Mouse (Mus musculus) stomach, embryonic 16.5 days (tissue): ENCODE measurements around the gene Fhl3. TPM values are rescaled to one million over a fixed set of nuclear protein-coding genes. Genes with fewer than 3 reads are reported as not detected.

Source experiments
- microRNA counts: library from miRNA; unstranded; fragments of <30 nt; microRNA quantifications from one replicate; lab custom pipeline; 2016
- microRNA-seq: library from miRNA; unstranded; fragments of <30 nt; microRNA quantifications from one replicate; pipeline ENCODE4, GENCODE M21; 2016
- polyA plus RNA-seq: library from polyadenylated mRNA; unstranded; fragments of >200 nt; fragmentation: Nextera tagmentation; extraction: Ambion mirVana; gene quantifications from 2 replicates; pipeline ENCODE4 v1.2.1, GENCODE M21; 2015

Fhl3 gene
- polyA plus RNA-seq, 1 experiment from 2014 or later: 10.8 TPM

MicroRNA genes within 50 kb of the gene (microRNA counts, 519-probe panel; counts per million panel counts)
- microRNA mmu-miR-697 (lab: Ali Mortazavi, UCI) (not detected), microRNA mmu-miR-698 (lab: Ali Mortazavi, UCI) (not detected)

Small RNAs within 50 kb of the gene (microRNA-seq; reads per million reads assigned to microRNA genes)
- gene Gm24721: not detected
- not detected for gene Mir697
- not detected for gene Mir698

Other genes with a start within 250 kb of the Fhl3 start
- not detected in 2 replicates for gene 3100002H09Rik, start 89.9 kb upstream of the Fhl3 start, polyA plus RNA-seq
- 0.13 and 0.14 TPM in 2 replicates for gene Pou3f1, start 43.9 kb upstream of the Fhl3 start, polyA plus RNA-seq
- gene Utp11, start 7.1 kb upstream of the Fhl3 start, polyA plus RNA-seq: 85.7 and 88.8 TPM in 2 replicates
- 114 and 118 TPM in 2 replicates for gene Sf3a3, start 14.1 kb downstream of the Fhl3 start, polyA plus RNA-seq
- 33.0 and 35.8 TPM in 2 replicates for gene Inpp5b, start 41.1 kb downstream of the Fhl3 start, polyA plus RNA-seq
- 13.9 and 14.5 TPM in 2 replicates for gene Mtf1, start 101.4 kb downstream of the Fhl3 start, polyA plus RNA-seq
- 20.0 and 22.3 TPM in 2 replicates for gene Yrdc, start 150.0 kb downstream of the Fhl3 start, polyA plus RNA-seq
- 40.9 and 47.4 TPM in 2 replicates for gene 1110065P20Rik, start 150.5 kb downstream of the Fhl3 start, polyA plus RNA-seq
- 0.41 and 0.59 TPM in 2 replicates for gene Maneal, start 161.5 kb downstream of the Fhl3 start, polyA plus RNA-seq
- 0.09 and 0.14 TPM in 2 replicates for gene Epha10, start 180.2 kb downstream of the Fhl3 start, polyA plus RNA-seq
- 10.9 and 11.8 TPM in 2 replicates for gene 9930104L06Rik, start 236.3 kb downstream of the Fhl3 start, polyA plus RNA-seq
- gene Cdca8, start 238.6 kb downstream of the Fhl3 start, polyA plus RNA-seq: 111 and 114 TPM in 2 replicates